Mouse (Mus musculus) testis, adult 2 months (tissue): ENCODE results near the gene Pear1. TPM values are rescaled to one million over a fixed set of nuclear protein-coding genes. Genes with fewer than 3 reads are reported as not detected.

ENCODE experiments used
- H3K27ac ChIP-seq: fragments of 200-500 bp; 2 replicates; pipeline ENCODE4 v1.5.1; 2012; ENCODE audit warnings: low read depth, low read length; ENCODE audit not compliant: control insufficient read depth, insufficient read depth
- H3K27me3 ChIP-seq: fragments of 200-500 bp; 2 replicates; pipeline ENCODE4 v1.6.1; 2012; ENCODE audit warnings: mild to moderate bottlenecking, low read length, moderate library complexity; ENCODE audit not compliant: control insufficient read depth, insufficient read depth
- H3K36me3 ChIP-seq: fragments of 200-500 bp; 2 replicates; pipeline ENCODE4 v1.6.1; 2012; ENCODE audit warnings: mild to moderate bottlenecking, low read length; ENCODE audit not compliant: control insufficient read depth, insufficient read depth
- H3K4me1 ChIP-seq: fragments of 200-500 bp; 2 replicates; pipeline ENCODE4 v1.6.1; 2012; ENCODE audit warnings: low read length; ENCODE audit not compliant: control insufficient read depth, insufficient read depth
- H3K4me3 ChIP-seq: fragments of 200-500 bp; 2 replicates; pipeline ENCODE4 v1.5.1; 2012; ENCODE audit warnings: low read depth, mild to moderate bottlenecking, low read length, moderate library complexity, mixed read lengths; ENCODE audit not compliant: control insufficient read depth
- CTCF ChIP-seq: fragments of 200-500 bp; IDR thresholded peaks from 2 replicates; pipeline ENCODE4 v1.5.1; 2012; ENCODE audit warnings: low read depth, mild to moderate bottlenecking, inconsistent platforms, low read length, moderate library complexity; ENCODE audit not compliant: control insufficient read depth, insufficient read depth, insufficient replicate concordance
- POLR2A ChIP-seq: fragments of 200-500 bp; IDR thresholded peaks from 2 replicates; pipeline ENCODE4 v1.6.1; 2012; ENCODE audit warnings: low read depth, mild to moderate bottlenecking, inconsistent platforms, low read length, moderate library complexity; ENCODE audit not compliant: control insufficient read depth
- polyA plus RNA-seq: library from polyadenylated mRNA; depleted of rRNA; stranded (reverse); fragments of >200 nt; gene quantifications from 2 replicates; pipeline ENCODE4 v1.2.3, GENCODE M21; 2012; rRNA removed

Gene Pear1
- polyA plus RNA-seq, 1 experiment: 4.1 TPM

DNA sequence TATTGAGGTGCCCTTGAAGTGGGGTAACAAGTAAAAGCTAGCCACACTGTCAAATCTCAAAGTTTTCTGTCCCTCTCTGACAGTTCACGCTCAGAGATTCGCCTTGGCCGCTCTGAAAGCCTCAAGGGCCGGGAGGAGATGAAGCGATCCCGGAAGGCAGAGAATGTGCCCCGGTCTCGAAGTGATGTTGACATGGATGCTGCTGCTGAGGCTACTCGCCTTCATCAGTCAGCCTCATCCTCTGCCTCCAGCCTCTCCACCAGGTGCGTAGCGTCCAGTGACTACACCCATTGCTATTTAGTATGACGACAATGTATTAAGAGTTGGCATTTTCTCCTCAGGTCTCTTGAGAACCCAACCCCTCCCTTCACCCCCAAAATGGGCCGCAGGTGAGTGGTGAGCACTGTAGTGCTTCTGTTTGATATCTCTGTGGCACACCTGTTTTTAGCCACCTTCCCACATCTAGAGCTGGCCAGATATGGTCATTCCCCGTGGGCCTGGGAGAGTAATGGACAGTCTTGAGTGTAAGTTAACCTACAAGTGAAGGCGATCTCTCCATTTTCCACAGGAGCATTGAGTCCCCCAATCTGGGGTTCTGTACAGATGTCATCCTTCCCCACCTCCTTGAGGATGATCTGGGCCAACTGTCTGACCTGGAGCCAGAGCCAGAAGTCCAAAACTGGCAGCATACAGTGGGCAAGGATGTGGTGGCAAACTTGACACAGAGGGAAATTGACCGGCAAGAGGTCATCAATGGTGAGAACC, 98.5 kb downstream of the Pear1 start:
- Histone ChIP-seq H3K27me3 (no peaks in the 10 kb centered on the region), H3K27ac (no peak overlapping the region), H3K36me3 (peaks cover 12% of the 10 kb centered on the region), H3K4me1 (no peaks in the 10 kb centered on the region), H3K4me3 (peak overlapping the region; percentile 77; the same call in 1 of the 2 replicates)
- TF ChIP-seq CTCF: no peak
- no peak for TF ChIP-seq POLR2A

DNA sequence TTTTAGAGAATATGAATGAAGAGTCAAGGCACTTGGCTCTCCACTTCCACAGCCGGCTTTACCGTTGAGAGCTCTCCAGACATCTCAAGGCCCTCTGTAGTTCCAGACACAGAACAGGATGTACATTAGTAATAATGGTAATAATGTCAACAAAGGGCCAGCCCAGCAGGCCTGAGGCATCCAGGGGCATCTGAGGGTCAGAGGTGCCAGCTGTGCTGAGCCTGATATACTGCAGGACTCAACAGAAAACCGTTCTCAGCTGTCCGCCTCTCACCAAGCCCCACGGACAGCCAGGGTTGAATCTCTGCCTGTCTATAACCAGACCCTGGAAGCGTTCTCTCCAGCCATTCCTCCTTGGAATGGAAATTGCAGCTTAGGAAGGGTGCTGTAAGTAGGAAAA, 99.5 kb downstream of the Pear1 start:
- TF ChIP-seq POLR2A (no peak), CTCF (no peak)
- Histone ChIP-seq H3K27ac (no peak overlapping the region), H3K4me1 (no peaks in the 10 kb centered on the region), H3K4me3 (peak overlapping the region; percentile 77), H3K27me3 (no peaks in the 10 kb centered on the region), H3K36me3 (peaks cover 12% of the 10 kb centered on the region)

DNA sequence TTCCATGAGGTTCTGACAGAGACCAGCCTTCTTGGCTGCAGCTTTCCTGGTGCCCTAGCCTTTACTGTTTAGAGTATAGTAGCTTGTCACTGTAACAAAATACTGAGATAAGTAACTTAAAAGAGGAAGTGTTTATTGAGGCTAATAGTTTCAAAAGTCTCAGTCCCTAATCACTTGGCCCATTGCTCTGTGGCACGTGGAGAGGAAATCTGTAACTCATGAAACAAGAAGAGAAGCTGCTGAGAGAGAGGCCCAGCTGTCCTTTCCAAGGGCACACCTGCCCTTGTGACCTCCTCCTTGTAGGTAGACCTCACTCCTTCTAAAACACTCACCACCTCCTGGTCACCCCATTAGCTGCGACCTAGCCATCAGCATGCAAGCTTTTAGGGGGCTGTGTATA, 105.6 kb downstream of the Pear1 start:
- H3K4me3 ChIP-seq: no peak overlapping the region
- H3K27ac ChIP-seq: no peak overlapping the region
- H3K27me3 ChIP-seq: no peaks in the 10 kb centered on the region
- TF ChIP-seq CTCF (no peak), POLR2A (no peak)
- no peaks in the 10 kb centered on the region for H3K4me1 ChIP-seq
- H3K36me3 ChIP-seq: peaks cover 12% of the 10 kb centered on the region

Other genes starting within 250 kb of the Pear1 start
- 15.9 and 17.5 TPM in 2 replicates for gene Arhgef11, start 206.7 kb downstream of the Pear1 start, polyA plus RNA-seq
- 135 and 136 TPM in 2 replicates for gene Lrrc71, start 75.7 kb downstream of the Pear1 start, polyA plus RNA-seq
- 0.64 and 0.94 TPM in 2 replicates for gene Ntrk1, start 29.1 kb downstream of the Pear1 start, polyA plus RNA-seq
- gene Insrr, start 27.4 kb downstream of the Pear1 start, polyA plus RNA-seq: 0.06 and 0.17 TPM in 2 replicates
- 0.04 and 0.10 TPM in 2 replicates for gene Sh2d2a, start 22.4 kb upstream of the Pear1 start, polyA plus RNA-seq
- 16.2 and 17.5 TPM in 2 replicates for gene Prcc, start 61.3 kb upstream of the Pear1 start, polyA plus RNA-seq
- 167 and 171 TPM in 2 replicates for gene Hdgf, start 82.0 kb upstream of the Pear1 start, polyA plus RNA-seq
- gene Mrpl24, start 95.2 kb upstream of the Pear1 start, polyA plus RNA-seq: 79.1 and 96.3 TPM in 2 replicates
- 59.9 and 60.6 TPM in 2 replicates for gene Isg20l2, start 106.0 kb upstream of the Pear1 start, polyA plus RNA-seq
- 22.2 and 24.4 TPM in 2 replicates for gene Rrnad1, start 106.4 kb upstream of the Pear1 start, polyA plus RNA-seq
- gene Crabp2, start 124.4 kb upstream of the Pear1 start, polyA plus RNA-seq: 0.26 and 2.0 TPM in 2 replicates
- 0.26 and 0.51 TPM in 2 replicates for gene Nes, start 146.8 kb upstream of the Pear1 start, polyA plus RNA-seq
- gene Bcan, start 175.9 kb upstream of the Pear1 start, polyA plus RNA-seq: 0.13 and 0.23 TPM in 2 replicates
- 14.0 and 15.7 TPM in 2 replicates for gene Hapln2, start 203.3 kb upstream of the Pear1 start, polyA plus RNA-seq
- gene Gpatch4, start 218.8 kb upstream of the Pear1 start, polyA plus RNA-seq: 6.7 and 6.9 TPM in 2 replicates
- 61.7 and 61.8 TPM in 2 replicates for gene Naxe, start 234.2 kb upstream of the Pear1 start, polyA plus RNA-seq